Mouse (Mus musculus) monocyte, adult 2 months (primary cell): ENCODE data around the gene Ltbp4.

Source experiments
- DNase-seq, 2 experiments: peaks; one replicate each; pipeline ENCODE4 v3.0.0; 2022; ENCODE audit warnings: low spot score in 2 of 2, low read depth in 1 of 2

Ltbp4 gene

DNA sequence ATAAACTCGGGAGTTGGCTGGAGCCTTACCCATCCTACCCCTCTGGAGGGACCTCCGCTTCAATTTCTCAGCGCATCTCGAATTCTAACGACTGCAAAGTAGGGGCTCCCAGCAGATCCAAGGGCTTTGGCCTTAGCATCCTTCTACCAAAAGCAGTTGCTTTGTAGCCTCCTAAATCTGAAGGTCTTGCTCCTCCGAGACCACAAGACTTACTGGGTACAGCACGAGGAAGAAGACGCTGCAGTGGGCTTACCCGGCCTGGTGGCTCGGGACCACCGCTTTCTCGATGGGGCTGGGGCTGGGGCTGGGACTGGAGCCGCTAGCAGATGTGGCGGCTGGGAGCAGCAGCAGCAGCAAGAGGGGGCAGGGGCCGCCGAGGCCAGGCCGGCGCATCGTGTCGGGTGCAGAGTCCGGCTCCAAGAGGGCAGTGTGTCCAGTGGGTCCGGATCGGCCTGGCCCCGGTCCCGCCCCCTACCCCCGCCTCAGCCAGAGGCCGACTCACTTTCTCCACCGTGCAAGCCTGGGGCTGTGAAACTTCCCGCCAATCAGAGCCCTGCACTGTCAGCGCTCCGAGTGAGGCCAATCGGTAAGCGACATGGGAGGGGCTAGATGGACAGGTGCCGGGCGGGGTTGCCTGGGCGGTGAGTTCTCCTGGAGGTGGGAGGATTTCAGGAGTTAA lies at the start of gene Ltbp4:
Gene Ltbp4 (minus strand): TSS at position 518 of the 679 bp plus-strand sequence.
- no peak for DNase-seq

DNA sequence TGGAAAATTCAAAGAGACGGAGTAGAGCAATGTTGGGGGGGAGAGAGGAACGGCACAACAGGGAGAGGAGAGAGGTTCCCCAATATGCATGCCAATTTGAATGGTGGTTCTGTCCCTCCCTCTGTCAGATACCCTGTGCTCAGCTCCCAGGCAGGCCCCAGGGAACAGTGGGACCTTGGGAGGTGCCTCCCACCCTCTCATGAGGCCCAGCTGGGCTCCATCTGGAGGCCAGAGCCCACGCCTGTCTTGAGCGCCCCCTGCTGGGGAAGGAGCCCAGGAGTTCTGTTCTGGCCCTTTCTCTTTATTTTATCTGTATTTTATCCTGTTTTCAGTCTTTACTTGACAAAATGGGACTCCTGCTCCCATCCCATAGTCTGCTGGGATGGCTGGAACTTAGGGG lies 47.2 kb upstream of the Ltbp4 start:
- DNase-seq, result no peak

DNA sequence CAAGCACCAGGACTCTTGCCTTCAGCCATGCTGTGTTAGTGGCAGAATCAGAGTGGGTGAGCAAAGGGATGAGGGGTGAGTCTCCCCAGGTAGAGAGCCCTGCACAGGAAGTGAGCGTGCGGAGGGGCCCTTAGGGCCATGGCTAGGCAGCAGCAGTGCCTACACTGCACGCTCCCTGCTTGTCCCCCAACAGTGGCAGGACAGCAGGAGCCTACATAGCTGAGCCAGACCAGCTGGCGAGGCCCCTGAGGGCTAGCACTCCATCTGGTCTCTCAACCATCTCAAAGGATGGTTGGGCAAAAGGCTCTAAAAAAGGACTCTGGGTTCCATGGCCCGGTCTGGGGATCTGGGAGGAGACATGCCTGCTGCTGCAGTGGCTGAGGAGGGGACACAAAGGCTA lies 46.6 kb upstream of the Ltbp4 start:
- DNase-seq, result no peak

- no peak for DNase-seq
These were observed 45.7 kb upstream of the Ltbp4 start for GRCm38 (mm10) chr7:27383233-27383632.

GRCm38 (mm10) chr7:27381560-27381959 lies 44.1 kb upstream of the Ltbp4 start:
- DNase-seq, result no peak

- DNase-seq, result no peak
These were observed 43.5 kb upstream of the Ltbp4 start for GRCm38 (mm10) chr7:27381009-27381408.

GRCm38 (mm10) chr7:27379836-27380235 lies 42.3 kb upstream of the Ltbp4 start:
- no peak for DNase-seq

- no peak for DNase-seq
These were observed 40.9 kb upstream of the Ltbp4 start for GRCm38 (mm10) chr7:27378431-27378830.

- no peak for DNase-seq
These were observed 37.8 kb upstream of the Ltbp4 start for GRCm38 (mm10) chr7:27375274-27375673.

DNA sequence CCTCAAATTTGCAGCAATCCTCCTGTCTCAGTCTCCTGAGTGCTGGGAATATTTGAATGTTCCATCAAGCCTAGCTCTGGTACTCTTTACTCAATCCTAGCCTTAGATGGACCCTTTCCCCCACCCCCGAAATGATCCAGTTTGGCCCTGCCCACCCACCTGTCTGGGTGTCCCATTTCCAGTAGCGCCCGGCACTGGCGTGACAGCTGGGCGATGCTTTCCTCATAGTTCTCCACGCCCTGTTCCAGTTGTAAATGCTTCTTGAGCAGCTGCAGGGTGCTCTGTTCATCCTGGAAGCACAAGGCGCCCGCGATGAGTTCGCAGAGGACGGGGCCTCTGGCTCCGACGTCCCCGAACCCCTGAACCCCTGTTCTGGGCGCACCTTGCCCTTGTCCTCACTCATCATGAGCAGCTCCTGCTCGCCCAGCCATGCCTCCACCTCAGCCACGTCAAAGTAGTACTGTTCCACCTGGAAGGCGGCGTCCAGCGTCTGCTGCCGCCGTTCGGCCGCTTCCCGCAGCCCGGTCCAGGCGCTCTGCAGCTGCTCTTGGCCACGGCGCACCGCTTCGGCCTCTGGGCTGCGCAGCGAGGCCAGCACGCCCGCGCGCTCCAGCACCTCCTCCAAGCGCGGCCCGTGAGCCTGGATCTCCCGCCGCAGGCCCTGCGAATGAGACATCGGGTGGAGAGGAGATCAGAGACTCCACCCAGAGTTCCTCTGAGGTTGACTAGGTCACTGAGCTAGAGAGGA lies 34.4 kb upstream of the Ltbp4 start:
- no peak for DNase-seq

GRCm38 (mm10) chr7:27369111-27369510 lies 31.6 kb upstream of the Ltbp4 start:
- DNase-seq, result no peak

GRCm38 (mm10) chr7:27367976-27368375 lies 30.5 kb upstream of the Ltbp4 start:
- DNase-seq, result no peak

GRCm38 (mm10) chr7:27366082-27366844 lies 28.8 kb upstream of the Ltbp4 start:
- no peak for DNase-seq

DNA sequence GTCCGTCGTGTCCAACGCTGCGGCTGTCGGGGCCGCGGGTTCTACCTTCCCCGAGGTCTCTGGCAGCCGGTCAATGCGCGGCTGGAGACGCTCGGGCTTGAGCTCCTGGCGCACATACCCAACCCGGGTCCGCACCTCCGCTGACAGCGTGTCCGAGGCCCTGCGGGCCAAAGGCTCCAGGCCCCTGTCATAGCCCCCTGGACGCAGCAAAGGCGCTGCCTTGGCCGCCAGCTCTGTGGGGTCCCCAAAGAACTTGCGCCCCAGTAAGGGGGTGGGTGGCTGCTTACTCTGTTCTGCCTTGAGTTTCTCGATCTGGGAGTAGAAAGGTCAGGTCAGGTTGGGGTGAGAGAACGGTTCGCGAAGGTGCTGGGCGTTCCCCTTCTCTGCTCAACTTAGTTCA lies 26.9 kb upstream of the Ltbp4 start:
- no peak for DNase-seq

DNA sequence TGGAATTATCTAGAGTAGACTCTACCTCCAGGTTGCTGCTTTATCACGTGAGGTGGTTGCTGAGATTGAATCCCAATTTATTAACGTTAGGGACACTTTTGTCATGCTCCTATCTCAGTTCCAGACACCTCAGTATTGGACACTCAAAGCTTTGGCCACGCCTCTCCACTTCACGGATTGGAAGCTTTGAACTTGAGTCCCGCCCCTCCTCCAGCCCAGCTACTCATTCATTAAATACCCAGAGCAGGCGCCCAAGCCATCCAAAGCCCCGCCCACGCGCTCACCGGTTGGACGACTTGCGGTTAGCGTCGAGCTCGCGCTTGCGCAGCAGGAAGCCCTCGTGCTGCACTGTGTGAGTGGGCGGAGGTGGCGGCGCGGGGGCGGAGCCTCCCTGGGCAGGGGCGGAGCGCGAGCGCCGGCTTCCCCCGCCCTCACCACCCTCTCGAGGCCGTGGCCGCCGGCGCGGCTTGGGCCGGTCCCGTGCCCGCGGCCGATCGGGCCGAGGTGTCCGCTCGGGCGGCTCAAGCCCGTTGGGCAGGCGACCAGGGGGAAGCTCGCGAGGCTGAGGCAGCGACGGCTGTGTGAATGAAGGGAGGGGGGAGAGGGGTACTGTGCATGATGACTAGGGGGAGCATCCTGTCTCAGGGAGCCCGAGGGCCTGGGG lies 23.9 kb upstream of the Ltbp4 start:
- peak; percentile 95 for DNase-seq

DNA sequence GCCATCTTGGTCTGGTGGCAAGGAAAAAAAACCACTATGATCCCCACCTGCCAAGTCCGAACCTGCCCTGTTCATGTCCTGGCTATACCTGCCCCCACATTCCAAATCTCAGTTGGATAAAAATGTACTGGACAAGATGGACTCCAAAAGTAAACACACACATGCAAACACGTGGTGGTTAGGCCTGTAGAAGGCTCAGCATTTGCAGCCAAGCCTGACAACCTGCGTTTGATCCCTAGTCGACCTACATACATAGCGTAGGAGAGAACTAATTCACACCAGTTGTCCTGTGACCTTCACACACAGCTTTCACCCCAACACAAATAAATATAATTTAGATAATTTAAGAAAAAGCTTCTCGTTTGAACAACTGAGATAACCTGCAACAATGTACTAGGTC lies 23.3 kb upstream of the Ltbp4 start:
- DNase-seq, result no peak

DNA sequence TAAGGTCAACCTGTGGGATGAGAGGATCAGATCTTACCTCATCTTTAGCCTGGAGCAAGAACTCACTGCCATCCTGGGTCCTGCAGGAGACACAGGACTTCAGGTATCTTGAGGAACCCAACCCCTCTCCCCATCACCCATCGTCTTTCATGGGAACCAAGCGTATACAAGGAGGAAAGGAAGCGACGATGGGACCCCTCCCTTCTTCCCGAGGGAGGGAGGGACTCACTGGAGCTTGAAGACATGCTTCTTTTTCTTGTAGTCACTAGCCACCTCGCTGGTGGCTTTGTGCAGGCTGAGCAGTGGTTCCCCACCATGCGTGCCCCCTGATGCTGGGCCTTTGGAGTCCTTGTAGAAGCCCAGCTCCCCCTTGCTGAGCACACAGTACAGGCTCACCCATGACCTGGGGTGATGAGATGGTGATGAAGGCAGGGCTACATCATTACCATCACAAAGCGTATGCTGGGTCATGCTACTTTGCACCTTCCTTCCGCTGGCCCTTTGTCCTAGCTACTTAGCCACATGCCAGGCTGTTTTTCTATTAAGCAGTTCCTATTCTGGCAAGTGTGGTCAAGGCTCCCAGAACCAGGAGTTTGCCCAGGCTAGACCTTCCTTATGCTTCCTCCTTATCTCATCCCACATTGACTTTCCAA lies 22.3 kb upstream of the Ltbp4 start:
- DNase-seq, result no peak

GRCm38 (mm10) chr7:27359162-27359561 lies 21.7 kb upstream of the Ltbp4 start:
- no peak for DNase-seq

GRCm38 (mm10) chr7:27357595-27357978 lies 20.1 kb upstream of the Ltbp4 start:
- no peak for DNase-seq

DNA sequence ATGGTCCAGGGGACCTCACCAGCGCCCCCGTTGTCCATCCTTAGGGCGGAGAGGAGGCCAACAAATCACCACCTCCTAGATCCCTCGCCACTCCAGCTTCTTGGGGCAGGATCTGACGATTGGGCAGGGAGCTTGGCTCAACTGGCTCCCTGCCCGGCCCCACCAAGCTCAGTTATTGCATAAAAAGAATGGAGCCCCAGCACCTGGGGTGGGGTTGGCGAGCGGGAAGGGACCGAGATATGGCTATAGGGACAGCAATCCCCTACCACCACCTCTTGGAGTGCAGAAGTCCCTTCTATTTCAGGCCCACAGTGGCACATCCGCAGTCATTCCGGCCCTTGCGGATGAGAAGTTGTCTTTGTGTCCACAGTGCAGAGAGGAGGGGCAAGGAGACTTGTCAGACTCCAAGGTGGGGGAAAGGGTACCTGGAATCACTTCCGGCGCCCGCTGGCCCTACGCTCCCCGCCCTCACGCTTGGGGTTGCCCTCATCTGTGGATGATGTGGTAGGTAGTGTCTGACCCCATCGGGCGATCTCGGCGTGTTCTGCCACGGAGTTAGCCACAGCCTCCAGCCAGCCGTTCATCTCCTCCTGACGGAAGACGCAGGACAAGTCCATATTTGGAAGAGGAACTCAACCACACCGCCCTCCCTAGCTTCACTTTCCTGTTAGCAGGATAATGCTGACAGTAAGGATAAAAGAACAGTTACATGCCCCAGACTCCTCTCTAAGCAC lies 19.5 kb upstream of the Ltbp4 start, which contains the start of gene Gm20479:
Gene Gm20479 (minus strand): TSS at position 559 of the 734 bp plus-strand sequence.
- no peak for DNase-seq
